Mouse (Mus musculus): Measurements from ENCODE around the gene 4930595D18Rik.

Gene 4930595D18Rik

GRCm38 (mm10) chr12:111137079-111137478 lies 47.2 kb downstream of the 4930595D18Rik start:
- DNase-seq (ENCODE audit: low spot score in 2 of 2): peak in 1 of 2 experiments; percentile 42

GRCm38 (mm10) chr12:111135953-111136352 lies 48.3 kb downstream of the 4930595D18Rik start:
- no peak for DNase-seq (ENCODE audit: low spot score in 2 of 2)

- DNase-seq (ENCODE audit: low spot score in 2 of 2): no peak
These were observed 49.2 kb downstream of the 4930595D18Rik start for GRCm38 (mm10) chr12:111134791-111135733.

GRCm38 (mm10) chr12:111134169-111134568 lies 50.1 kb downstream of the 4930595D18Rik start:
- no peak for DNase-seq (ENCODE audit: low spot score in 2 of 2)

- DNase-seq (ENCODE audit: low spot score in 2 of 2): no peak
These were observed 58.6 kb downstream of the 4930595D18Rik start for GRCm38 (mm10) chr12:111125666-111126065.

GRCm38 (mm10) chr12:111124601-111125260 lies 59.6 kb downstream of the 4930595D18Rik start:
- no peak for DNase-seq (ENCODE audit: low spot score in 2 of 2)

GRCm38 (mm10) chr12:111122332-111122852 lies 61.9 kb downstream of the 4930595D18Rik start:
- peak in 1 of 2 experiments; percentile 40 for DNase-seq (ENCODE audit: low spot score in 2 of 2)

GRCm38 (mm10) chr12:111120976-111121645 lies 63.2 kb downstream of the 4930595D18Rik start:
- no peak for DNase-seq (ENCODE audit: low spot score in 2 of 2)

GRCm38 (mm10) chr12:111119506-111120085 lies 64.7 kb downstream of the 4930595D18Rik start:
- no peak for DNase-seq (ENCODE audit: low spot score in 2 of 2)

GRCm38 (mm10) chr12:111114593-111114992 lies 69.7 kb downstream of the 4930595D18Rik start:
- DNase-seq (ENCODE audit: low spot score in 2 of 2): no peak

- no peak for DNase-seq (ENCODE audit: low spot score in 2 of 2)
These were observed 73.1 kb downstream of the 4930595D18Rik start for GRCm38 (mm10) chr12:111111176-111111575.

All from spleen, postnatal 10 days (tissue).